Mouse (Mus musculus): ENCODE data around the gene 1110002E22Rik.

Gene 1110002E22Rik

GRCm38 (mm10) chr3:138063731-138064329 lies 1.0 kb upstream of the 1110002E22Rik start:
- DNase-seq (ENCODE audit: low spot score in 2 of 2), result no peak

GRCm38 (mm10) chr3:138065930-138066329 lies 1.1 kb downstream of the 1110002E22Rik start:
- no peak for DNase-seq (ENCODE audit: low spot score in 2 of 2)

GRCm38 (mm10) chr3:138066348-138066856 lies 1.6 kb downstream of the 1110002E22Rik start:
- DNase-seq (ENCODE audit: low spot score in 2 of 2), result no peak

- DNase-seq (ENCODE audit: low spot score in 2 of 2), result no peak
Observed at GRCm38 (mm10) chr3:138067288-138067687, 2.4 kb downstream of the 1110002E22Rik start, which contains the start of gene Gm5105. Gene Gm5105, minus strand, starts transcription at chr3:138067388.

- no peak for DNase-seq (ENCODE audit: low spot score in 2 of 2)
Observed at GRCm38 (mm10) chr3:138068103-138068502, 3.3 kb downstream of the 1110002E22Rik start.

- DNase-seq (ENCODE audit: low spot score in 2 of 2), result no peak
Observed at GRCm38 (mm10) chr3:138069756-138070511, 5.1 kb downstream of the 1110002E22Rik start.

GRCm38 (mm10) chr3:138071004-138071403 lies 6.2 kb downstream of the 1110002E22Rik start:
- no peak for DNase-seq (ENCODE audit: low spot score in 2 of 2)

- DNase-seq (ENCODE audit: low spot score in 2 of 2), result no peak
Observed at GRCm38 (mm10) chr3:138071476-138072073, 6.7 kb downstream of the 1110002E22Rik start.

GRCm38 (mm10) chr3:138074214-138074613 lies 9.4 kb downstream of the 1110002E22Rik start:
- DNase-seq (ENCODE audit: low spot score in 2 of 2), result no peak

GRCm38 (mm10) chr3:138075209-138075608 lies 10.4 kb downstream of the 1110002E22Rik start:
- no peak for DNase-seq (ENCODE audit: low spot score in 2 of 2)

- DNase-seq (ENCODE audit: low spot score in 2 of 2), result no peak
Observed at GRCm38 (mm10) chr3:138077476-138078340, 12.9 kb downstream of the 1110002E22Rik start.

- no peak for DNase-seq (ENCODE audit: low spot score in 2 of 2)
Observed at GRCm38 (mm10) chr3:138078701-138079100, 13.8 kb downstream of the 1110002E22Rik start.

- no peak for DNase-seq (ENCODE audit: low spot score in 2 of 2)
Observed at GRCm38 (mm10) chr3:138083073-138083637, 18.3 kb downstream of the 1110002E22Rik start.

- DNase-seq (ENCODE audit: low spot score in 2 of 2), result no peak
Observed at GRCm38 (mm10) chr3:138083896-138084295, 19.0 kb downstream of the 1110002E22Rik start.

- peak; percentile 19 to 73 for DNase-seq (ENCODE audit: low spot score in 2 of 2)
Observed at GRCm38 (mm10) chr3:138095301-138095700, 30.4 kb downstream of the 1110002E22Rik start.

GRCm38 (mm10) chr3:138095718-138096117 lies 30.9 kb downstream of the 1110002E22Rik start:
- DNase-seq (ENCODE audit: low spot score in 2 of 2), result no peak

GRCm38 (mm10) chr3:138096263-138097028 lies 31.6 kb downstream of the 1110002E22Rik start:
- DNase-seq (ENCODE audit: low spot score in 2 of 2), result no peak

- no peak for DNase-seq (ENCODE audit: low spot score in 2 of 2)
Observed at GRCm38 (mm10) chr3:138097718-138098117, 32.9 kb downstream of the 1110002E22Rik start.

GRCm38 (mm10) chr3:138101936-138102335 lies 37.1 kb downstream of the 1110002E22Rik start:
- no peak for DNase-seq (ENCODE audit: low spot score in 2 of 2)

GRCm38 (mm10) chr3:138103690-138104089 lies 38.8 kb downstream of the 1110002E22Rik start:
- no peak for DNase-seq (ENCODE audit: low spot score in 2 of 2)

Data from left cerebral cortex, adult 9 months (tissue).